Mouse (Mus musculus) frontal cortex, postnatal 36 days (tissue): Measurements from ENCODE around the gene Abcb8.
"Not testable (repeated sequence)": the region's sequence is repeated elsewhere in the genome, so short reads cannot be mapped to it uniquely, and the experiment has no call there.

Source experiments
- DNase-seq, 2 experiments: peaks; one replicate each; pipeline ENCODE4 v3.0.0; 2022; ENCODE audit warnings: low spot score in 2 of 2

Gene Abcb8

GRCm38 (mm10) chr5:24394165-24394894 is 867 bp downstream of the Abcb8 start:
- peak; percentile 95 to 98 for DNase-seq

GRCm38 (mm10) chr5:24396254-24396653 is 2.8 kb downstream of the Abcb8 start:
- DNase-seq, result not testable (repeated sequence)

GRCm38 (mm10) chr5:24399686-24400085 is 6.2 kb downstream of the Abcb8 start:
- DNase-seq, result no peak

- no peak for DNase-seq
Measured at GRCm38 (mm10) chr5:24400362-24400761, 6.9 kb downstream of the Abcb8 start.

GRCm38 (mm10) chr5:24400911-24401605 is 7.6 kb downstream of the Abcb8 start:
- DNase-seq, result no peak

GRCm38 (mm10) chr5:24401969-24402368 is 8.5 kb downstream of the Abcb8 start:
- DNase-seq, result no peak

- DNase-seq, result no peak
Measured at GRCm38 (mm10) chr5:24404594-24405360, 11.3 kb downstream of the Abcb8 start.

- no peak for DNase-seq
Measured at GRCm38 (mm10) chr5:24405389-24405876, 12.0 kb downstream of the Abcb8 start.

- DNase-seq, result no peak
Measured at GRCm38 (mm10) chr5:24408651-24409050, 15.2 kb downstream of the Abcb8 start.

GRCm38 (mm10) chr5:24409466-24409865 is 16.0 kb downstream of the Abcb8 start:
- DNase-seq, result no peak

GRCm38 (mm10) chr5:24412063-24412462 is 18.6 kb downstream of the Abcb8 start:
- DNase-seq, result no peak

GRCm38 (mm10) chr5:24413042-24413693 is 19.7 kb downstream of the Abcb8 start, which contains the start of gene Asic3:
Asic3 (plus strand) TSS chr5:24413392.
- DNase-seq, result no peak

- no peak for DNase-seq
Measured at GRCm38 (mm10) chr5:24413938-24414337, 20.5 kb downstream of the Abcb8 start.

- peak in 1 of 2 experiments; percentile 78 for DNase-seq
Measured at GRCm38 (mm10) chr5:24416222-24416736, 22.8 kb downstream of the Abcb8 start.

GRCm38 (mm10) chr5:24417587-24417986 is 24.1 kb downstream of the Abcb8 start:
- DNase-seq, result no peak

- no peak for DNase-seq
Measured at GRCm38 (mm10) chr5:24420381-24420780, 26.9 kb downstream of the Abcb8 start.

- peak; percentile 99 to 100 for DNase-seq
Measured at GRCm38 (mm10) chr5:24423129-24424003, 29.9 kb downstream of the Abcb8 start, which contains the start of the genes Cdk5 and Slc4a2. Cdk5 (minus strand) TSS chr5:24423530. Slc4a2 (plus strand) TSS chr5:24423837.

GRCm38 (mm10) chr5:24424004-24424781 is 30.7 kb downstream of the Abcb8 start:
- no peak for DNase-seq

GRCm38 (mm10) chr5:24424861-24425411 is 31.5 kb downstream of the Abcb8 start:
- DNase-seq, result peak in 1 of 2 experiments; percentile 59
